Mouse (Mus musculus): Measurements from ENCODE around the gene Mfsd4a.

DNA sequence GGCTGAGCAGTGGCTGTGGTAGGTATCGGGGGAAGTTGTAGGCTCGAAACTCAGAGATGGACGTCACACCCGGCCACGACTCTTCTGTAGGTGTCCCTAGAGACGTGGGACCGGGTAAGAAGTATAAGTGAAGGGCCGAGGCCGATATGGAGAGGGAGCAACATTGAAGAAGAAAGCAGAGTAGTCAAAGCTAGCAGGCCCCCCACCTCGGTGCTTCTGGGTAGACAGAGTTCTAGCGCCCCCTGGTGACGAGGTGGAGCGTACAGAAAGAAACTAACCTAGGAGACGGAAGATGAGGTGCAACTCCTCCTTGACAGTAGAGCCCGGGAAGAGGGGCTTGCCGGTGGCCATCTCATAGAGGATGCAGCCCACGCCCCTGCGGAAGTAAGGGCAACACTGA is 48.7 kb upstream of the Mfsd4a start:
- TF ChIP-seq POLR2A (IDR thresholded peaks at IDR 0.05; ENCODE audit: low read depth, low read length) (no peak), CTCF (conservative IDR thresholded peaks at IDR 0.05; ENCODE audit: insufficient read depth, insufficient read length, low read depth, low read length) (peak; percentile 67)
